Mouse (Mus musculus) testis, postnatal 14 days (tissue): ENCODE measurements around the gene Nup62.
"Not testable (repeated sequence)": the region's sequence is repeated elsewhere in the genome, so short reads cannot be mapped to it uniquely, and the experiment has no call there.

Experiments used
- DNase-seq: peaks from one replicate; pipeline ENCODE4 v3.0.0; 2021; ENCODE audit warnings: low spot score

Nup62 gene

GRCm38 (mm10) chr7:44864595-44865542 lies 49.0 kb downstream of the Nup62 start:
- DNase-seq = no peak

- peak; percentile 81 for DNase-seq
Measured at GRCm38 (mm10) chr7:44866276-44867009, 50.6 kb downstream of the Nup62 start.

GRCm38 (mm10) chr7:44867010-44867702 lies 51.3 kb downstream of the Nup62 start:
- DNase-seq = no peak

- DNase-seq = no peak
Measured at GRCm38 (mm10) chr7:44867802-44868201, 51.9 kb downstream of the Nup62 start.

GRCm38 (mm10) chr7:44868465-44868864 lies 52.6 kb downstream of the Nup62 start:
- no peak for DNase-seq

GRCm38 (mm10) chr7:44868919-44869696 lies 53.2 kb downstream of the Nup62 start:
- DNase-seq = peak; percentile 70

GRCm38 (mm10) chr7:44869697-44870528 lies 54.0 kb downstream of the Nup62 start, which contains the start of gene Ptov1:
Gene Ptov1 (minus strand): TSS chr7:44869788.
- DNase-seq = peak; percentile 90

- no peak for DNase-seq
Measured at GRCm38 (mm10) chr7:44870614-44871013, 54.7 kb downstream of the Nup62 start.

GRCm38 (mm10) chr7:44871181-44871580 lies 55.3 kb downstream of the Nup62 start:
- no peak for DNase-seq

- DNase-seq = not testable (repeated sequence)
Measured at GRCm38 (mm10) chr7:44871774-44872173, 55.9 kb downstream of the Nup62 start.

GRCm38 (mm10) chr7:44877833-44878232 lies 61.9 kb downstream of the Nup62 start:
- DNase-seq = no peak
